Mouse (Mus musculus): Measurements from ENCODE around the gene Dnajc8. TPM values are rescaled to one million over a fixed set of nuclear protein-coding genes. Genes with fewer than 3 reads are reported as not detected.
"Not testable (repeated sequence)": the region's sequence is repeated elsewhere in the genome, so short reads cannot be mapped to it uniquely, and the experiment has no call there.

The Dnajc8 gene
- polyA plus RNA-seq, 1 experiment from 2014 or later: 216 TPM

- H3K27ac ChIP-seq (replicated peaks): no peak overlapping the region
- no peaks in the 10 kb centered on the region for H3K9me3 ChIP-seq (replicated peaks)
- WGBS: 81% methylated on average over 3 of the region's 3 CpGs
- no peaks in the 10 kb centered on the region for H3K4me1 ChIP-seq
- DNase-seq (ENCODE audit: low spot score): no peak
- no peaks in the 10 kb centered on the region for H3K27me3 ChIP-seq (ENCODE audit: low read depth, poor library complexity, severe bottlenecking)
- H3K4me3 ChIP-seq: no peak overlapping the region
- H3K36me3 ChIP-seq: no peaks in the 10 kb centered on the region
Observed at GRCm38 (mm10) chr4:132588512-132588911, 53.2 kb downstream of the Dnajc8 start.

- H3K27ac ChIP-seq (replicated peaks): no peak overlapping the region
- DNase-seq (ENCODE audit: low spot score): no peak
- H3K4me1 ChIP-seq: peaks cover 6% of the 10 kb centered on the region
- H3K36me3 ChIP-seq: no peaks in the 10 kb centered on the region
- no peak overlapping the region for H3K4me3 ChIP-seq
- no peaks in the 10 kb centered on the region for H3K9me3 ChIP-seq (replicated peaks)
- WGBS: 83% methylated on average over 10 of the region's 10 CpGs
- H3K27me3 ChIP-seq (ENCODE audit: low read depth, poor library complexity, severe bottlenecking): no peaks in the 10 kb centered on the region
Observed at GRCm38 (mm10) chr4:132590642-132591041, 55.3 kb downstream of the Dnajc8 start.

GRCm38 (mm10) chr4:132592958-132593357, 57.6 kb downstream of the Dnajc8 start:
- Histone ChIP-seq H3K4me1 (peaks cover 6% of the 10 kb centered on the region), H3K9me3 (replicated peaks) (no peaks in the 10 kb centered on the region), H3K36me3 (no peaks in the 10 kb centered on the region), H3K4me3 (no peak overlapping the region), H3K27me3 (ENCODE audit: low read depth, poor library complexity, severe bottlenecking) (no peaks in the 10 kb centered on the region), H3K27ac (replicated peaks) (no peak overlapping the region)
- DNase-seq (ENCODE audit: low spot score): no peak
- WGBS: 94% methylated on average over 9 of the region's 9 CpGs

GRCm38 (mm10) chr4:132594191-132594590, 58.8 kb downstream of the Dnajc8 start:
- WGBS: 19% methylated on average over 4 of the region's 4 CpGs
- Histone ChIP-seq H3K27me3 (ENCODE audit: low read depth, poor library complexity, severe bottlenecking) (no peaks in the 10 kb centered on the region), H3K4me3 (no peak overlapping the region), H3K4me1 (peaks cover 6% of the 10 kb centered on the region), H3K27ac (replicated peaks) (peak overlapping the region; percentile 28; the same call in 1 of the 2 replicates), H3K36me3 (no peaks in the 10 kb centered on the region), H3K9me3 (replicated peaks) (no peaks in the 10 kb centered on the region)
- peak; percentile 20 for DNase-seq (ENCODE audit: low spot score)

GRCm38 (mm10) chr4:132598861-132599260, 63.5 kb downstream of the Dnajc8 start:
- Histone ChIP-seq H3K9me3 (replicated peaks) (no peaks in the 10 kb centered on the region), H3K36me3 (no peaks in the 10 kb centered on the region), H3K4me1 (peaks cover 5% of the 10 kb centered on the region), H3K27me3 (ENCODE audit: low read depth, poor library complexity, severe bottlenecking) (no peaks in the 10 kb centered on the region), H3K4me3 (no peak overlapping the region), H3K27ac (replicated peaks) (no peak overlapping the region)
- no peak for DNase-seq (ENCODE audit: low spot score)
- 90% methylated on average over 2 of the region's 2 CpGs for WGBS

- H3K27me3 ChIP-seq (ENCODE audit: low read depth, poor library complexity, severe bottlenecking): no peaks in the 10 kb centered on the region
- no peaks in the 10 kb centered on the region for H3K36me3 ChIP-seq
- 88% methylated on average over 3 of the region's 3 CpGs for WGBS
- no peaks in the 10 kb centered on the region for H3K4me1 ChIP-seq
- H3K9me3 ChIP-seq (replicated peaks): no peaks in the 10 kb centered on the region
- no peak for DNase-seq (ENCODE audit: low spot score)
- no peak overlapping the region for H3K27ac ChIP-seq (replicated peaks)
- H3K4me3 ChIP-seq: no peak overlapping the region
Observed at GRCm38 (mm10) chr4:132599764-132600163, 64.4 kb downstream of the Dnajc8 start.

- H3K4me3 ChIP-seq: no peak overlapping the region
- no peak overlapping the region for H3K27ac ChIP-seq (replicated peaks)
- no peaks in the 10 kb centered on the region for H3K27me3 ChIP-seq (ENCODE audit: low read depth, poor library complexity, severe bottlenecking)
- H3K36me3 ChIP-seq: no peaks in the 10 kb centered on the region
- 81% methylated on average over 6 of the region's 6 CpGs for WGBS
- H3K4me1 ChIP-seq: no peaks in the 10 kb centered on the region
- H3K9me3 ChIP-seq (replicated peaks): no peaks in the 10 kb centered on the region
- no peak for DNase-seq (ENCODE audit: low spot score)
Observed at GRCm38 (mm10) chr4:132600465-132600864, 65.1 kb downstream of the Dnajc8 start.

- H3K4me3 ChIP-seq; H3K36me3 ChIP-seq; H3K4me1 ChIP-seq; DNase-seq (ENCODE audit: low spot score); H3K9me3 ChIP-seq (replicated peaks); H3K27ac ChIP-seq (replicated peaks); H3K27me3 ChIP-seq (ENCODE audit: low read depth, poor library complexity, severe bottlenecking): not testable (repeated sequence)
- WGBS: 80% methylated on average over 5 of the region's 5 CpGs
Observed at GRCm38 (mm10) chr4:132601242-132601641, 65.9 kb downstream of the Dnajc8 start.

Other genes starting within 250 kb of the Dnajc8 start
- gene Rab42, start 232.2 kb upstream of the Dnajc8 start, polyA plus RNA-seq (2016; fragmentation: Nextera tagmentation; extraction: Ambion mirVana): 0.79 and 0.85 TPM in 2 replicates
- gene Trnau1ap, start 206.0 kb upstream of the Dnajc8 start, polyA plus RNA-seq (2016; fragmentation: Nextera tagmentation; extraction: Ambion mirVana): 83.5 and 87.8 TPM in 2 replicates
- 144 and 164 TPM in 2 replicates for gene Rcc1, start 181.9 kb upstream of the Dnajc8 start, polyA plus RNA-seq (2016; fragmentation: Nextera tagmentation; extraction: Ambion mirVana)
- 23.6 and 27.3 TPM in 2 replicates for gene Phactr4, start 113.1 kb upstream of the Dnajc8 start, polyA plus RNA-seq (2016; fragmentation: Nextera tagmentation; extraction: Ambion mirVana)
- 32.6 and 35.3 TPM in 2 replicates for gene Med18, start 71.6 kb upstream of the Dnajc8 start, polyA plus RNA-seq (2016; fragmentation: Nextera tagmentation; extraction: Ambion mirVana)
- 13.0 and 14.7 TPM in 2 replicates for gene Sesn2, start 25.0 kb upstream of the Dnajc8 start, polyA plus RNA-seq (2016; fragmentation: Nextera tagmentation; extraction: Ambion mirVana)
- 965 and 979 TPM in 2 replicates for gene Atpif1, start 1.9 kb upstream of the Dnajc8 start, polyA plus RNA-seq (2016; fragmentation: Nextera tagmentation; extraction: Ambion mirVana)
- gene Ptafr, start 28.5 kb downstream of the Dnajc8 start, polyA plus RNA-seq (2016; fragmentation: Nextera tagmentation; extraction: Ambion mirVana): 0.41 and 0.56 TPM in 2 replicates
- gene Eya3, start 103.4 kb downstream of the Dnajc8 start, polyA plus RNA-seq (2016; fragmentation: Nextera tagmentation; extraction: Ambion mirVana): 30.0 and 30.1 TPM in 2 replicates
- gene Xkr8, start 197.0 kb downstream of the Dnajc8 start, polyA plus RNA-seq (2016; fragmentation: Nextera tagmentation; extraction: Ambion mirVana): 4.3 and 4.8 TPM in 2 replicates
- gene Smpdl3b, start 221.7 kb downstream of the Dnajc8 start, polyA plus RNA-seq (2016; fragmentation: Nextera tagmentation; extraction: Ambion mirVana): 2.3 and 2.9 TPM in 2 replicates
- gene Rpa2, start 232.8 kb downstream of the Dnajc8 start, polyA plus RNA-seq (2016; fragmentation: Nextera tagmentation; extraction: Ambion mirVana): 174 and 200 TPM in 2 replicates

Measured in midbrain, embryonic 10.5 days (tissue).